Mouse (Mus musculus) lung, postnatal 25 days (tissue): ENCODE measurements at regions not wholly inside any gene's neighbourhood (a gene's known extent, or its start where the extent isn't known, plus 50 kb on each side); places are given as distances from the start of the nearest gene placed in this dataset.
"Not testable (repeated sequence)": the region's sequence is repeated elsewhere in the genome, so short reads cannot be mapped to it uniquely, and the experiment has no call there.

Source experiments
- DNase-seq: peaks from one replicate; pipeline ENCODE4 v3.0.0; 2022; ENCODE audit warnings: low spot score

DNA sequence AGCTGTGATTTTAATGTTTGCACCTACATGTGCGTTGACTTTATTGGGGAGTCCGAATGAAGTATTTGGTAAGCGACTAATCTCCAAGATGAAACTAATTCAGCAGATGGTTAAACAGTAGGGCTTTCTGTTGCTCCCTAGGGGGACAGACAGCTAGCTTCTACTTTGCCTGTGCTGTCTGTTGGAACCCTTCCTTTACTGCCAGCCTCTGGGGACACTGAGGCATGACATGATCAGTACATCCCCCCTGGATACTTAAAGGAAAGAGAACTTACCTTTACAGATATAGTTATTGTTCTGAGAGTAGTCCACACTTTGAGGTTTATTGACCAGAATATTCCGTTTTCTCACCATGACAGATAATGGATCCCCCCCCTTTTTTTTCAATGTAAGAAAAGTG, 289.8 kb upstream of the Ift57 start:
- DNase-seq: no peak

DNA sequence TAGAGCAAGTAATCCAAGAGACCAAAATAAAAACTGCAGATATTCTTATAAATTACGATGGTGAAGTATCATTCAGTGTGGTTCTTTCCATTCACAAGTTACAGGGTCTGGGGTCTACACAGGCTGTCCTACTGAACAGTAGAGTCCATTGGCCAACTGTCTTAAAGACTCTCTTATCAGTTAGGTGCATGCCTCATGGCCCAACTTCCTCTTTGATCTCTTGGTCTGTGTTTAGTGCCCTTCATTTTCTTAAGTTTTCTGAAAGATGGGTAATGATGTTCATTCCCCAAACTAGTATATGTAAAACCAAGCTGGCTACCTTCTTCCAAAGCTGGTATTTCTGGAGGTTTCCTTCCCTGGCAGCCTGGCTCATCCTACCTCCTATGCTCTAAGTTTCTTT, 268.7 kb upstream of the Ift57 start:
- no peak for DNase-seq

DNA sequence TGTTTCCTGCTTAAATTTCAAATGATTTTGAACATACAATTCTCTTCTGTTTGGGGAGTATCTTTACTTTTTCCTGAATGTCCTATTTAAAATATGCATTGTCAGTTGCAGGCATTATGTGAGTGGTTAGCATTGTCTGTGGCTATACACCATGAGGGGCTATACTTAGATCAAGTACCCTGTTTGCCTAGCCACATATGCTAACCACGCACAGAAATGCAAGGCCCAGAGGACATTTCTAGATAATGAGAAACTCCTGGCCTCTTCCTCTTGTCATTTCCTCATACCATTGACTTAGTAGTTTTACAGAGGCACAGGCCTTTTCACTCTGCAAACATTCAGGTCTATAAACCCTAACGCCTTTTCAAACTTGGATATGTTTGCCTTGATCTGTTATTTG, 267.1 kb upstream of the Ift57 start:
- no peak for DNase-seq

DNA sequence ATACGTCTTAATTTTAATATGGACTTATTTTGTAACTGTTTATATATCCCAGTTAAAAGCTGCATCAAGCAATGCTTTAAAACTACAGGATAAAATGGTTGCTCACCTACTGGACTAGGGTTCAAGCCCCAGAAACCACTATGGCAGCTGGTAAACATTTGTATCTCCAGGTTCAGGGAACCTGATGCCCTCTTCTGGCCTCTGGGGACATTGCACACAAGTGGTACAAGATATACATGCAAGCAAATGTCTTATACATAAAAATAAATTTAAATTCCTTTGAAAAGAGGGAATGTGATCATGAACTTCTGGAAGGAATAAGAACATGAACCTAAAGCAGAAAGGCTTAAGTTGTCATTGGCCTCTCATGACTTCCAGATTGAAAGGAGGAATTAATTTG, 257.8 kb upstream of the Ift57 start:
- DNase-seq: no peak

- not testable (repeated sequence) for DNase-seq
Observed at GRCm38 (mm10) chr16:49447356-49447755, 251.7 kb upstream of the Ift57 start.

DNA sequence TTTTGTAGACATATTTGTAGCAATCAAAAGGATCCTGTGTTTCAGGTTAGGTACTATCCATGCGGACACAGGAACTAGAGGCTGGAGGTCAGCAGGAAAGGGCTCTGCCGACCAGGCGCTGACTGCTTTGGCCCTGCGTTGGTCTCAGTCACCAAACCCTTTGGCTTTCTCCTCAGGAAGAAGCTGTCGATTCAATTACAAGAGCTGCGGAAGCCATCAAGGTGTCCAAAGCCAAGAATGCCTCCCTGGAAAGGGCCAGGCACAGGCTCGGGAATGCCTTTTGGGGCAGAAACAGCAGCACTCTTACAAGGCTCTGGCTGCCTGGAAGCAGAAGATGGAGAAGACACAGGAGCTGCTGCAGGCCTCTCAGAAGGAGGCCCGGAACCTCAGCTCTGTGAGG, 205.2 kb upstream of the Ift57 start:
- DNase-seq: no peak

- no peak for DNase-seq
Observed at GRCm38 (mm10) chr16:49497521-49498010, 201.5 kb upstream of the Ift57 start.

DNA sequence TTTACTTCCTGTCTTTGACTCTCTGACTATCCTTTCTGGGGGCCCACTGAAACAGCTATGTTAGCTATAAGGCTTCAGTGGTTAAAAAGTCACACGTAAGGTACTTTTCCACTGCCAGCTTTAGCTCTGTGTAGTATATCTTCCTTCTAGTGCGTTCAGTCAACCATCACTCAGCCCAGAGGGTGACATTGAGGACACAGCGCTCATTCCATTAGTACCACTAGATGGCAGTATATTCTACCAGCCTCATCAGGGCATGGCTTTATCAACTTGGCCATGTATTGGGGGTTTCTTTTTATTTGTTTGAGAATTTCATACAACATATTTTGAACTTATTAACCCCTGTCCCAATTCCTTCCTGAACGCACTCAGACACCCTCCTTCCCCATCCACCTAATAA, 198.2 kb upstream of the Ift57 start:
- peak; percentile 58 for DNase-seq

DNA sequence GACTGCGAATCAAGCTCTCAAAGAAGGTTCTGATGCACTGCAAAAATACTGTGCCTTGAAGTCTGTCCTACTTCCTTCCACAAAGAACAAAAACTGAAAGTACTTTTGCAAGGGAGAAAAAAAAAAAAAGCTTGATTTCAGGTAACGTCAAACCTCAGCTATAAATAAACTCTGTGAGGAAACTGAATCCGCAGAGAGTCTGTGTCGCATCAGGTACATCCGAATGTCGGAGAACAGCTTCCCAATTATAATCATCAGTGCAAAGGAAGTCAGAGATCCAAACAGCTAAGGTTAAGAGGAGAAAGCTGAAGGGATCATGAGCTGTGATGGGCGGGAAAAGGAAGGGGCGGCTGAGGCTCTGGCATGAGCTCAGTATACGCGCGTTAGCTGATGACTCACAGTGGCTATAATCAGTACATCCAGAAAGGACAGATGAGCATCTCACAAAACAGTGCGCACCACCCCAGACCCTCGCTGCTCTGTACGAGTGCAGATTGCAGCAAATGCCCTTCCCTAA, 195.1 kb upstream of the Ift57 start:
- peak; percentile 35 for DNase-seq

DNA sequence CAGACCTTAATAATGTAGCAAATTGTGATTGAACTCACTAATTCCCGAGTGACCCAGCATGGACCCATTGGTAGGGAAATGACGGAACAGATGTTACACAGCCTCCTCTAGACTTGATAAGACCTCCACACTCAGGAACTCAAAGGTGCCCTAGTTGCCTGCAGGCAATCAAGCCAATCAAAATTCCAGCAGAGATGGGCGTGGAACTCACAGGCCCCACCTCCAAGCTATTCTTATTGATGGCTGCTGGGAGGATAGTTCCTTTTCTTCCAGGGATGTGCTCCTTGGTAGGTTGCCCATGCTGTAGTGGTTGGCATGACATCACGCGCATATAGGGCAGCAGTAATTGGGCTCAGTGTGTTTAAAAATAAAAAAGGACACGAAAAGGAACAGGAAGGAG, 194.4 kb upstream of the Ift57 start:
- no peak for DNase-seq

- peak; percentile 52 for DNase-seq
Observed at GRCm38 (mm10) chr16:49505271-49505670, 193.8 kb upstream of the Ift57 start.

DNA sequence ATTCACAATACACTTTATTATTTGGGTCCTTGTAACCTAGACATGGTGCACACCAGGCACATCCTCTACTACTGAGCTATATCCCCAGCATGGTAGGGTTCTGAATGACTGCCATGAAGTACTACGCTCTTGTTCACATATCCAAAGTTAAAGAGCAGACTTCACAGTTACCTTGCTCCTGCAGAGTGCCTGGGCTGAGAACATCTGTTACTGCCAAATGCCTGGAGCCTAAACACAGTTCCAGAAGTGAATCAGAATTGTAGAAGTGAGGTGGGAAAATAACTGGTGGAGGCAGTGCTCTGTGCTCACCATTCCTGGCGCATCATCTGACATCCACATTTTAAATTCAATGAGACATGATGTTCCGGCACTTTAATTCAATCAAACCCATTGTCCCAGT, 180.2 kb upstream of the Ift57 start:
- DNase-seq: no peak

DNA sequence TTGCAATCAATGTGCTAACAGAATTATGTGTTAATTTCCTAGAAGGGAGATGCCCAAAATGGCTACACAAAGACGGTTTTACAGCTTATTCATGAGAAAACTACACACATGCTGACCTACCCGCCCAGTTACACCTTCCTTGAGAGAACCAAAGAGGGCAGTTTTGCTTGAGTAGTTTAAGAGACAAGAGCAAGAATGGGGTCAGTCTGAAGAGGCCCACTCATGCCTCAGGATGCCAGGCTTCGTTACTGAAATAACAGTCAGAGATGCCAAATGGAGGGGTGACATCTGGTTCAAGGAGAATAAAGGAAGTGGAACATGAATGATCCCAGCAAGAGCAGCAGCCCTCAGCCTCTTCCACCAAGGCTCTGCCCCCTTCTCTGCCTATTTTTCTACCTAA, 178.6 kb upstream of the Ift57 start:
- no peak for DNase-seq

DNA sequence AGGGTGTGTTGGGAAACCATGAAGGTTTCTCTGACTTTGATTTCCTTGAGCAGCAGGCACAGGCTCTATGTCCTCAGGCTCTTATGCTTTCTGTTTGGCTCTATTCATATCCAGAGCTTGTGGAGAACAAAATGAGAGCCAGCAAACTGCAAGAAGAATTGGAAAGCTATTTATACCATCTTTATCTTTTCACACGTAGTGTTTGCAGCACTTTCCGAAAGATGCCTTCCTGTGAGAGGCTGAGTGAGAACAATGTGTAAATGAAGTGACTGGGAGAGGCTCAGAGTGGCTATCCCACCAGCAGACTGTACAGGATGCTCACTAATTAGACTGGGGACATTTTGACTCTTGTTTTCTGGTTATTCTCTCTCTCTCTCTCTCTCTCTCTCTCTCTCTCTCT, 177.3 kb upstream of the Ift57 start:
- DNase-seq: no peak

DNA sequence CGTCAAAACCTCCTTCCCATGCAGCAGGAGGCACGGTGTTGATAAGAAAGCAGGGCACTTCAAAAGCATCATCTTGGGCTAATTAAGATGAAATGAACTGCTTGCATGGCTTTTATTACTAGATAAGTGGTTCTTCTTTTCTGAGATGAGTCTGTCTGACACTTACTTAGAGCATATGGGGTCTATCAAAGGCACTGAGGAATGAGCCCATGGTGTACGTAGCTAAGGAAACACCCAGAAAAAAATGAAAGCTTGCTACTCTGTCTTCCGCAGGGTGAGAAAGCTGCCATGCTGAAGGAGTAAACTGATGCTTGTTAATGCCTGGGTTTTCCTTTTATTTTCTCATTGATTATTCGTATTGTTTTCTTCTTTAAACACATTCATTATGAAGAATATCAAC, 176.5 kb upstream of the Ift57 start:
- no peak for DNase-seq

DNA sequence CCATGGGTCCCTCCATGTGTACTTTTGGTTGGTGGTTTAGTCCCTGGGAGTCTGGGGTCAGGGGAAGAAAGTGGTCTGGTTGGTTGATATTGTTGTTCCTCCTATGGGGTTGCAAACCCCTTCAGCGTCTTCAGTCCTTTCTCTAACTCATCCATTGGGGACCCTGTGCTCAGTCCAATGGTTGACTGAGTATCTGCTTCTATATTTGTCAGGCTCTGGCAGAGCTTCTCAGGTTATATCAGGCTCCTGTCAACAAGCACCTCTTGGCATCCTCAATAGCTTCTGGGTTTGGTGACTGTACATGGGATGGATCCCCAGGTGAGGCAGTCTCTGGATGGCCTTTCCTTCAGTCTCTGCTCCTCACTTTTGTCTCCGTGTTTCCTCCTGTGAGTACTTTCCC, 170.4 kb upstream of the Ift57 start:
- DNase-seq: not testable (repeated sequence)

- DNase-seq: peak; percentile 26
Observed at GRCm38 (mm10) chr16:49529060-49529459, 170.0 kb upstream of the Ift57 start.

DNA sequence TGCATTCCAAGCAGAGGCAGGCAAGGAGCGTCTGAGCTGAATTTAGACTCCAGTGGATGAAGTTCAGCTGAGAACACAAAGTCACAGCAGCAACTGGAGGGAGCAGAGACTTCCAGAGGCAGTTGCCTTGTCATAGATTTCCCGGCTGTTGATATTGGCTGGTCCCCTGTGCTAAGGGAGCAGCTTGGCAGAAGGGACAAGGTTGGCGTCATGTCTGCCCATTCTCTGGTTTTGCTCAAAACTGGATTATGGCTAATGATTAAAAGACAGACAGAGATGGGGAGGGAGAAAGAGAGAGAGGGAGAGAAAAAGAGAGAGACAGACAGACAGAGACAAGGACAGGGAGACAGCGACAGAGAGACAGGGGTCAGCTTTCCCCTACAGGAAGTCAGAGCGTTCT, 169.0 kb upstream of the Ift57 start:
- DNase-seq: no peak

DNA sequence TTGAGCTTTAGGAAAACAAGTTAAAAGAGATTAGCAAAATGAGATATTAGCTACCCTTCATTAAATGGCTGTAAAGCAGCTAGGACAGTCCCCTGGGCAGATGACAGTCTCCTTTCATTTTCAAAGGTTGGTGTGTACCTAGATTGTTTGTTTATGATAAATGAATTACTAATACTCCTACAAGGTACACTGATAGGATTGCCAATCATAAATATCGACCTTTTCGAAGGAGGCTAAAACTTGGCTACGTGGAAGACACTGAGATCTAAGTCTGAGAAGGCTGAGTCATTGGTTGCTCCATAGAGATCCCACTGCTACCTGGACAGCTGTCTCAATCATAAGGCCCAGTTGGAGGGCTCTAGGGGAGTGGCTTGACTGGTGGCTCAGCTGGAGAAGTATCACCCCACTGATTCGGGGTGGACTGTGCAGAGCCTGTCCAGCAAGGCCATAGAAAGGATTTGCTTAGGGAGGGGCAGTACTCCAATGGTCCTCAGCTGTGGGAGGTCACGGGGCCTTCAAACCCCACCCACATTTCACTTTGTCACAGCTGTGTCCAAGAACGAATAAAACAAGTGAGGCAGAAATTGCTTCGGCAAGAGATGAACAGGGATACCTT, 166.9 kb upstream of the Ift57 start:
- no peak for DNase-seq

DNA sequence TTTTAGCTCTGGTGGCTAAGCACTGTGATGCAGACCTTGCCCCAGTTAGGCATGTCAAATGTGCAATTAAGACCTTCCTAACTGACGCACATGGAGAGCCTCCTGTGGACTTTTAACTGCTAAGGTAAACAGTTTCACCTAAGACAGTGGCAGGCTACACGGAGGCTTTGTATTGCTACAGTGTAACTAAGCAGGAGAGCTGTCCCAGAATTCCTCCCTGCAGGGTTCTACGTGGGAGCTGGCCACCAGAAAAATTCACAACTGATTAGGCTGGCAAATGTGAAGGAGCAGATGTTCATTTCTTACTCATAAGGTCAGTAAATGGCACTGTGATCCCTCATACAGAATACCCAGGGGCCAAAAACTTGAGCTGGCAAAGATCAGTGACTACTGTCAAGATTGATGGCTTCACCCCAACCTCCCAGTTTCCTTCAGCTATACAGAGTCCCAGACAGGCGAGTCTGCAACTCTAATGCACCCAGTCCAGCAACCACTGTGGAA, 165.5 kb upstream of the Ift57 start:
- no peak for DNase-seq

DNA sequence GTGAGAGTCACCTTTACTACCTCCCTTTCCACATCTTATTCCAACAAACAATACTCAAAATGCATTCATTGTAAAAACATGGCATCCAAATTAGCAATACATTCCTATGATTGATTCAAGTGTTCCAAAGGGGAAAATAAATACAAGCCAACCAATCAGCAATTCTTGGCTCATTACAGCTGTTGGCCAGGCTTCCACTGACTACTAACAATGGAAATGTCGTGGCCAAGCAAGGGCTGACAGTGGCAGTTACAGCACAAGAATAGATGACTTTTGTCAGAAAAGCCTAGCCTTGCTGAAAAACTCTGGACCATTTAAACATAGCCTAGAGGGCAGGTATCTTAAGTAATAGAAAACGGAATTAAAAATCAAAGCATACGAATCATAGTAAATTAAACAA, 148.8 kb upstream of the Ift57 start:
- no peak for DNase-seq

GRCm38 (mm10) chr16:49570031-49570430, 129.0 kb upstream of the Ift57 start:
- no peak for DNase-seq

GRCm38 (mm10) chr16:49572485-49573170, 126.4 kb upstream of the Ift57 start:
- no peak for DNase-seq

DNA sequence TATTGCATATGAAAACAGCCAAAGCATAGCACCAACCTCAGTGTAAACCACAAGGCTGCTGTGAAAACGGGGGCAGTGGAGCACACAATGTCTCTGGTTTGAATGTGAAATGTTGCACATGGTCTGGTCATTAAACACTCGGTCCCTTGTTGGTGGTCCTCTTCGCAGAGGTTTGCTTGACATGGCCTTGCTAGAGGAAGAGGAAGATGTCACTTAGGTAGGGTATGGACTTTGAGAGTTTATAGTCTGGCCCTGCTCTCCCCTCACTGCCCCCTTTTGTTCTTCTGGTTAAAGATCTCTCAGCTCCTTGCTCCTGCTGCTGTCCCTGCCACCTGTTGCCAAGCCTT, 125.9 kb upstream of the Ift57 start:
- no peak for DNase-seq
